Mouse (Mus musculus) common myeloid progenitor, adult 5-6 weeks (primary cell): Measurements from ENCODE around the gene Ccl1. TPM values are rescaled to one million over a fixed set of nuclear protein-coding genes. Genes with fewer than 3 reads are reported as not detected.

ENCODE experiments used
- ATAC-seq: replicated peaks from 2 replicates; pipeline ENCODE4 v1.8.0; 2016; ENCODE audit warnings: low read depth, mild to moderate bottlenecking, moderate TSS enrichment, inconsistent platforms; ENCODE audit not compliant: poor library complexity, severe bottlenecking
- total RNA-seq: library from RNA; stranded (forward); fragments of 200-1000, 187-1606 nt; gene quantifications from 2 replicates; pipeline ENCODE4 v1.2.3, GENCODE M21; 2017

Gene Ccl1
- total RNA-seq, 1 experiment from 2014 or later, result not detected

DNA sequence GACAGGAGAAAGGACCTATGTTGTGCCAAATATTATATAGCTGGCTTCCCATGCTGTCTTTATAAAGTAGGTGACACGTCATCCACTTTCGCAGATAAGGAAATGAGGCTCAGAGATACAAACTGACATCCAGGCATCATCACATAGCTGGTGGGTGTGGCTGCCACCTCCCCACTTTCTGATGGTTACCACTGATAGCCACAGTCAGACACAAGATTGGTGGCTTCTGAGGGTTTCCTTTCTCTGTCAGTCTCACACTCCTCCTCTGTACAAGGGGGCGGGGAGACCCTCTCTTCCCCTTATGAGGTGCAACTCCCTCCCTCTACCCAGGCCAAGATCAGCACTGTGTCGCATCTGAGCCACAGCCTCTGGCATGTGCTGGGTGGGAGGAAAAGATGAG, 91.1 kb downstream of the Ccl1 start:
- peak; percentile 83 for ATAC-seq

GRCm38 (mm10) chr11:82206960-82207488, 98.5 kb downstream of the Ccl1 start:
- ATAC-seq, result no peak

GRCm38 (mm10) chr11:82205221-82205620, 100.3 kb downstream of the Ccl1 start:
- no peak for ATAC-seq

- ATAC-seq, result peak; percentile 42; the same call in 1 of the 2 replicates
Observed at GRCm38 (mm10) chr11:82203706-82204105, 101.8 kb downstream of the Ccl1 start.

DNA sequence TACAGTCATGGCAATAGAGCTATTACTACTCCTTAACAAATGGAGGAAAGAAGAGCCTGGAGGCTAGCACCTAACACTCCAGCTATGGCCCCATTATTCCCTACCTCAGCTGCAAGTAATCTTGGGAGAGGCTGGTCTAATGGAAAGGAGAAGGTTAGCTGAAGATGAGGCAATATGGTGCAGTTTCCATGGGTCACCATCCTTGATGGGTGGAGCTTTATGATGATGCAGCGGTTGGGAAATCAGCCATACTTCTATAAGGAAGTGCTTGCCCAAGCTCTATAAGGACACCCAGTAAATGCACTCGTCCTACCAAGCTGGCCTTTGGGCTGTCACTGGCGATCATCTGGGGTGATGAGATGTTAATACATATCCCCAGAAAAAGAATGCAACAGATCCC, 107.7 kb downstream of the Ccl1 start:
- no peak for ATAC-seq

DNA sequence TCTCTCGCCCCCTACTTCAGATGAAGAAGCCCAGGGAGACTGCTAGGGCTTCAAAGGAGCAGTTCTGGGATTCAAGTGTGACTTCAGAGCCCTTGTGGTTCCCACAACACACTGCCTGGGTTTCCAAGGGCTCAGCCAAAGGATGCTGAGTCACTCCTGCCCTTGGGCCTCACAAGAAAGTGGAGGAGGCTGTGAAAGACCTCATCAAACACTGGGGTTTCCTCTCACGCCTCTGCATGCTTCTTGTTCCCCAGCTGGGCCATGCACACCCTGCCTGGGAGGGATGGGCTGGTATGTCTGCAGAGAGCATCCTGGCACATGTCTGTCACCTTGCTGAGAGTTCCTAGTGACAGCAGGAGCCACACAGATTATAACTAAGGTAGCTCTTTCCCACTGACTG, 110.5 kb downstream of the Ccl1 start:
- no peak for ATAC-seq

- no peak for ATAC-seq
Observed at GRCm38 (mm10) chr11:82193826-82194225, 111.7 kb downstream of the Ccl1 start.

DNA sequence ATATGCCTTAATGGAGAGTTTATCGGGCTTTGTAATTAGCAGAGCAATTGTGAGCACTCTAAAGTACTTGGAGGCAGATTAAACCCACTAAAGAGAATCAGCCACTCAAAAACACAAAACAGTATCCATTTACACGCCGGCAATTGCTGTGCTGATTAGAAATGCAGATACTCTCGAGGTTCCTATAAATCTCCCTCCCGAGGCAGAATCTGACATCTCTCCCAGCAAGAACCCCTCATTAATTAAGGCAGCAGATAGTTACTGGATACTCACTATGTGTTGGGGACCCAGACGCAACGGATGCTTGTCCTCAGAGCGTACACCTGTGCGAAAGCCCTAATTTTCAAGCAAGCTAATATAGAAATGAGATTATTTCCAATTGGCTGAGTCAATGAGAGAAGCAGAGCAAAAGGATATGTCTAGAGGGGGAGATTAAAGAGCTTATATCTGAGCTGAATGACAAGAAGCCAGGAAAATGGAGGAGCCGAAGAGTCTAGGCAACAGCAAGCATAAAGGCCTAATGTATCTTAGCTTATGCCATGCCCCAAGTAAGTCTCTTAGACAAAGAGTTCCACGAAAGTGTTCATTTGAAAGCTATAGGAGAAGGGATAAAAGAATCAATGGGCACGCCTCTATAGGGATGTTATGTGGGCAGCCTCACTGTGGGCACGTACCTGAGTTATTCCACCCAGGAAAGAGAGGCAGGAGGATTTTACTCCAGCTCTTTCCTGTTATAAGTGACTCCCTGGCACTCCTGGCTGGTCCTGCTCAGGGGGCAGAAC, 115.5 kb downstream of the Ccl1 start:
- ATAC-seq, result no peak

DNA sequence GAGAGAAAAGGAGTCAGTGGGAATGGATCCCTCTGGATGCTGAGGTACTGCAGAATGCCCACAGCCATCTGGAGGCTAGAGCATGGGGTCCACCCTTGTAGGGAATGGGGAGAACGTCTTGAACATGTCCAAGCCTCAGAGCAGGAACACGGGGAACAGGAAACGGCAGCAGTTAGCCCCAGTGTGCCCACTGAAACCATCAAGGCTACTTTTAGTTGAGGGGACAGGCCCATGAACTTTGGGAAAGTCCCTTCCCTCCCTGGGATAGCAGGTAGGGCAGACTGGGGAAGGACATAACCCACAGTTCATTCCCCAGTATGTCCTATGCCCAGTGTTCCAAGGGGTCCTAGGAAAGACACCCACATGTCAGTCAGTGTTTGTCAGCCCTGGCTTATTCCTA, 119.8 kb downstream of the Ccl1 start:
- no peak for ATAC-seq

DNA sequence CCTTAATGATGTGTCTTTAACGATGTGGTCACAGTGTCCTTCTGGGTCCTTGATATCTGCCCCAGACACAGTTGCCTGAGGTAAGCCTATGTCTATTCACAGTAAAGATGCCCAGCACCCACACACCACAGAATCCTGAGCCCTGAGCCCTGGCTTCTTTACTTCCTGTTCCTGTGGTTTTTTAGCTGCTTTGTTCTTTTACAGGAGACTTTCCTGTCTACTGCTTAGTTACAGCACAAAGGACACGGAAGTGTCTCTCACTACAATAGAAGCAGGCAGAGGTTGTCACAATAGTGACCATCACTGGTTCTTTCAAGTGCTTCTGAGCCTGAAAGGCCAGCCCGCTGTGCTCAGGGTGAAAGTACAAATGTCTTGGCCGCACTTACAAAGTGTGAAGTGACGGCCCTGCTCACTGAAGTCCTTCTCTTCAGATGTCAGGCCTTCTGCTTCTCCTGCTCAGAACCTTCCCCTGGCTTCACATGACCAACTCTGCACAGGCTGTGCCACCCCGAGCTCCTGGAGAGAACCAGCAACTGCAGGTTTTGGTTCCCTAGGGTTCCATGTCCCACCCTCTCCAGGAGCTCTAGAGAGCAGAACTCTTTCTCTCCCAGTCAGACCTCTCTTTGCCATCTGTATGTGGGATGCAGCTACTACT, 122.1 kb downstream of the Ccl1 start:
- ATAC-seq, result peak; percentile 77

- ATAC-seq, result no peak
Observed at GRCm38 (mm10) chr11:82182401-82182800, 123.1 kb downstream of the Ccl1 start.

- no peak for ATAC-seq
Observed at GRCm38 (mm10) chr11:82181331-82181730, 124.2 kb downstream of the Ccl1 start.

- ATAC-seq, result no peak
Observed at GRCm38 (mm10) chr11:82178161-82178560, 127.3 kb downstream of the Ccl1 start.

DNA sequence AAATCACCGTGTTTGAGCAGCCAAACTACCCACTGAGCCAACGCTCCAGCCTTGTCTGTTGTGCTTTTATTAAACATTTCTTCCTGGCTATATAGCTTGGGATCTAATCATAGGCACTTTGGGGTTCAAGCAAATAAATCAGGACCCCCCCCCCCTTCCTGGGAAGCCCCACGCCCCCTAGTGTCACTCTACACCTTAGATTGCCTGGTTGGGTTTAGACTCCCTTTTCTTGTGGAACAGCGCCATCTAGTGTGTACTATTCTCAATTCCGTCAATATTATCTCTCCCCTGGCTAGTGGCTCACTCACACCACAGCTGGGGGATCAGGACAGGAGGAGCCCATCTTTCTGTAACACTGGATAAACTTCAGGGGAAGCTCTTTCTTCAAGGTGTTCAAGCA, 127.8 kb downstream of the Ccl1 start:
- ATAC-seq, result peak; percentile 59

DNA sequence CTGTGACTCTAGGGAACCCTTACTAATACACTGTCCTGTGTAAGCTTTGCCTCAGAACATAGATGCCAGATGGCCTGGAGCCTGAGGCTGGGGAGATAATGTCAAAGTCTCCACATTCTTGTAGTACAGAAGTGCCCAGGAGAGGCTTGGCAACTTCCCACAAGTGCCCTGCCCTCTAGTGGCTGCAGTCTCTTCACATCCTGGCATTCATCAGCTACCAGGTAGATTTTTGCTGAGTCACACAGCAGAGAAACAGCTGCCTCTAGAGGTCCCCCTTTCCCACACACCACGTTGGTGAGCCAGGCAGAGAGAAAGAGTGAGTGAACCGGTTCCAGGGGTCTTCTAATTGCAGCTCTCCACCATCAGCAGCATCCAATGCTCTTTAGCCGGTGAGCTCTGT, 130.7 kb downstream of the Ccl1 start:
- ATAC-seq, result peak; percentile 90

DNA sequence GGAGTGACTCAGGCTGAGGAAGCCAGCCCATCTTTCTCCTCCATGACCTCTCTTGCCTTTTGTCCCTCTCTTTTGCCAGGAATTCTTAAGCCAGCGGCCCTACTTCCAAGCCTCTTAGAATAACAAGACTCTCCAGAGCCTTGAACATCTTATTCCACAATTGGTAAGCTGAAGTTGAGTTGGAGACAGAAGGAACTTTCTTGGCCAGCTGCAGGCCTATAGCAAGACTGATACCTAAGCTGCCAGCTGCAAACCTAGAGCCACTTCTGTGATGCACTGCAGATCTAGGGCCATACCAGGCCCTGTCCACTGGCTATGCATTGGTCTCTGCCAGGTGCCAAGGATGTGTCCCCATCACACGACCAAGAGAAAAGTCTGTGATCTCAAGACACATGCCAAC, 132.0 kb downstream of the Ccl1 start:
- ATAC-seq, result no peak

DNA sequence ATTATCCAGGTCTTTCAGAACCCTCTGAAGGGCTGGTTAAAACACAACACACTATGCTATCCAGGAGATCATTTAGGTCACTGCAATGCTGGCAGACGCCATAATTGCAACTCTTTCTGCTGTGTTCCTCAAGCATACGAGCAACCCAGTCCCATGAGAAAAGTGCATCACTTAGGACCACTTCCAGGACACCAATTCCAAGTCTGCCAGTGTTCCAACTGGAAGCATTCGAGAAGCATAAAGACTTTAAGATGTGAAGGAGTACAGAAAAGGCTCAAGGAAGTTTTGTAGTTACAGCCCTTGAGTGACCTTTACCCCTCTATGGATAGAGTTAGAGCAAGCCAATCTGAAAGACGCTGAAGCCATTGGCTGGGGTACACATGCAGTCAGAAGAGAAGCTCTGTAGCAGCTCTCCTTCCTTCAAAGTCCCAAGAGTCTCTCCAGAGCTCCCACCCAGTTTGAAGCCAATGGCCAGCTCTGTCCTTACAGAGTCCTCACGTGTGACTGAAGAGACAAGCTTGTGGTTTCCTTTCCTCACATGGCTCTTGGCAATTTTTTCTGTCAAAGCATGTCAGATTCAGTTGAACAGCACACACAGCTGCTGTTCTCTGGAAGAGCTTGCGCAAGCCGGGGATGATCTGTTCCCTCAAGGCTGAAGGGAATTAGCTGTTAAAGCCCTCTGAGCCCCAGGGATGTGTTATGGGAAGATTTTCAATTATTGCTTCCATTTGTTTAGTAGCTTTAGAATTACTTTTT, 134.0 kb downstream of the Ccl1 start:
- ATAC-seq, result no peak; the same call in 1 of the 2 replicates

DNA sequence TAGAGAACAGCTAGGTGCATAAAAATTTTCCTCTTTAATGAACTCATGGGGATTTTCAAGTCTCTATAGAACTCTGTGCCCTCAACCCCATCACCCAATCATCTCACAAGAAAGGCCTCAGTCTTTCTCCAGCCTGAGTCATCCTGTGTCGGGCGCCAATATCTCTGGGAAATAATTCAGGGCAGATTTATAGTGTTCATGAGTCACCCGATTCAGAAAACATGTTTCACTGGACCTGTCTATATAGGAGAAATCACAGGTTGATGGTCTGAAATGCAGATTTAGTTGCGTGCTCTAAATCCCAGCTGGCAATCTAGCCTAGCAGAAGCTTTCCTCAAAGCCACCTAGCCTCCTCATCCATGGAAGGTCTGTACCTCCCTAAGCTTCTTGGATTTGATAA, 136.0 kb downstream of the Ccl1 start:
- no peak for ATAC-seq

- ATAC-seq, result no peak
Observed at GRCm38 (mm10) chr11:82168308-82168707, 137.2 kb downstream of the Ccl1 start.

GRCm38 (mm10) chr11:82163285-82163684, 142.2 kb downstream of the Ccl1 start:
- no peak for ATAC-seq

GRCm38 (mm10) chr11:82159126-82159525, 146.4 kb downstream of the Ccl1 start:
- no peak for ATAC-seq
